Mouse (Mus musculus): ENCODE measurements at regions not wholly inside any gene's neighbourhood (a gene's known extent, or its start where the extent isn't known, plus 50 kb on each side); places are given as distances from the start of the nearest gene placed in this dataset.

DNA sequence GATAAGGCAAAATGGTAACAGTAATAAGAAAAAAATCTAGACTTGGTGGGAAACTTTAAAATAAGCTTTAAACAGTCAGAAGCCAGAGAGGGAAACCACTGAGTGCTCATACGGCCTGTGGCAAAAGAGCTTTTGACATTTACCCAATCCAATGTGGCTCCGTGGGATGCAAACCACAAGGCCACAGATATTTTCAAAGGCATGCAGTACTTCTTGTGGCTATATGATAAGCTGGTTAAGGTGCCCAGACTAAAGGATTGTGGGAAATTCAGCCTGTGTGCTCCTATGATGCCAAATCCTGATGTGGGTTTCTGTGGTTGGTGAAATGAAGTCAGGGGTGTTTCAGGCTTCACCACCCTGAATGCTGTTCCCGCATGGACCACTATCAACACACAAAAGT lies 355.8 kb downstream of the Sorl1 start:
- DNase-seq (ENCODE audit: extremely low read depth, low read depth, low spot score), result no peak

DNA sequence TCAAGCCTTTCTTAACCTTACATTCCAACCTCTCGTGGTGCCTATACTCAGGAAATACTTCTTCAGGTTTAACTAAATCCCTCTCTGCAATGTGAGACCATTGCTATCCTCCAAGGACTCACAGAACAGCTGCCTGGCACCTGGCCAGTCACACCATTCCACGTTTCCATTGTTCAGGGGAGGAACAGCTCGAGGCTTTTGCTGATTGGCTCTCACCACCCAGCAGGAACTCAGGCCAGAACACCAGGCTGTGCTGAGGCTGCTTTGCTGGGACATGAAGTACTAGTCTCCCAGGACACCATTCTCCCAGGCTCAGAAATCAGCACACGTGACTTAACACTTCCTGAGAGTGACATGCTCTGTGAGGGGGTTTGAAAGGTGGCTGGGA lies 357.6 kb downstream of the Sorl1 start:
- peak; percentile 18 for DNase-seq (ENCODE audit: extremely low read depth, low read depth, low spot score)

DNA sequence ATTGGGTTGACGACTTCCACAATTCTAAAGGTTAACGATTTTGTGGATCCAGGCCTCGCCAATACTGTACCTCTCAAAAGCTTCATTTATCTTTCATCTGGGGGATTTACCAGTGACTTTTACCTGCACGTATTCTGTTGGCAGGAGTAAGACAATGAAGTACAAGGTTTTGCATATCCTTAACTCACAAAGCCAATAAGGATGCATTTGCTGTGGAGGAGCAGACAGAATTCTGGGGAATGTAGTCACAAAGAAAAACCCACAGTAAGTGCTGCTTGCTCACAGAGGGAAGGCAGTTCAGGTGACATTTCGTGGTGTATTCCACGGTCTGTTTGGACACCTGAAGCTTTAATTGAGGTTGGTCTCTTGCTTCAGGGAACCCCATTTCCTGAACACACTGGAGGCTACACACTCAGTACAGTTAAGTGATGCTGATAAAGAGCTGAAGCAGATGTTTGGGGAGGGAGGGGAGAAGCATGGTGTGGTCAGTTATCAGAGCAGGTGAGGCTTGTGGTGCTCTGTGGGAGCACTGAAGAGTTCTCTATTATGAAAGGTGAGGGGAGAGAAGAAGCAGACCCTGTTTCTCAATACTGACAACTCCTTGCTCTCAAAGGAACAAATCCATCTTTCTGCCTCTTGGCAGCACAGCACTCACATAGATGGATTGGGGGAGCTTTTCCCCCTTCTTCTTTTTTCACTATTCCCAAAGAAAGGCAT lies 358.1 kb downstream of the Sorl1 start:
- no peak for DNase-seq (ENCODE audit: extremely low read depth, low read depth, low spot score)

DNA sequence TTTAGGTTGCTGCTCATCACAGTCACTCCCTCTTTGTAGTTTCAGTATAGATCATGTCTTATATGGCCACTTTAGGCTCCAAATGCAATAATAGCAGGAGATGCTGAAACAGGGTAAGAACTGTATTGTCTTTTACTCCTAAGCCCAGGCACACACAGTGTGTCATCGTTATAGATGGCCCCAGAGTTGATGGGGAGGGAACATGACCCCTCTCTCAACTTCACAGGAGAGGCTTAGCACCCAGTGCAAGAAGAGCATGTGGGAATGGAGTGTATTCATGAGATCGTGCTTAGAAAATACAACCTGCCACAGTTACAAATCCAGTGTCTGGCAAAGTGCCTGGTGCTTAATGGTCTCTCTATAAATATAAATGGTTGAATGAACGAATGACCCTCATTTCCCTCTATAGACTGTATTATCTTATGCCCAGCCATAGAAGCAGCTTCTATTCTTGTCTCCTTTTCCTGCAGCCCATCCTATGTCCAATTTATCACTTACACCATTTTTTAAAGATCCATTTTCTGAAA lies 363.0 kb downstream of the Sorl1 start:
- no peak for DNase-seq (ENCODE audit: extremely low read depth, low read depth, low spot score)

DNA sequence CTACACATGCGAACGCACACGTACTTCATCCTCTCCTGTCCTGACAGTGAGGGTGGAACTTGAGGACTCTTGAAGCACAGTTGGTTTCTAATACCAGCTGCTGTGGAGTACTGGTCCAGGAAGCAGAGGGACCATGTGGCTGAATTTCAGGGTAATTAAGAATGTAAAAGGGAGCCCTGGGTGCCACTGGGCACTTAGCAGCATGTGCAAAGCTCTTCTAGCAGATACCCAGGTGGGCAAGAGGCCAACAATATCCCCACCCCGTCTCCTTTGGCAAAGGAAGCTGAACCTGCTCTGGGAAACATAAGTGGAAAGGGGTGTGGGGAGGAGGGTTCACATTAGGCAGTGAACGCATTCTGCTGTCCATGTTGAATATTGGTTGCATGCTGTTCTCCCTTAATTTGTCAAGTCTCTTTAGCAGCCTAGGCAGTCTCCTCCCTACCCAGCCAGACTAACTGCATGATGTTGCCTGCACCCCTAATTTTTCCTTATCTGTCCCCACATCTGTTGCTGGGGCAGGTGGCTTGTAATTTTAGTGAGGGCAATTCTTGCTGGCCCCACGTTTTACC lies 369.6 kb downstream of the Sorl1 start:
- DNase-seq (ENCODE audit: extremely low read depth, low read depth, low spot score), result no peak

DNA sequence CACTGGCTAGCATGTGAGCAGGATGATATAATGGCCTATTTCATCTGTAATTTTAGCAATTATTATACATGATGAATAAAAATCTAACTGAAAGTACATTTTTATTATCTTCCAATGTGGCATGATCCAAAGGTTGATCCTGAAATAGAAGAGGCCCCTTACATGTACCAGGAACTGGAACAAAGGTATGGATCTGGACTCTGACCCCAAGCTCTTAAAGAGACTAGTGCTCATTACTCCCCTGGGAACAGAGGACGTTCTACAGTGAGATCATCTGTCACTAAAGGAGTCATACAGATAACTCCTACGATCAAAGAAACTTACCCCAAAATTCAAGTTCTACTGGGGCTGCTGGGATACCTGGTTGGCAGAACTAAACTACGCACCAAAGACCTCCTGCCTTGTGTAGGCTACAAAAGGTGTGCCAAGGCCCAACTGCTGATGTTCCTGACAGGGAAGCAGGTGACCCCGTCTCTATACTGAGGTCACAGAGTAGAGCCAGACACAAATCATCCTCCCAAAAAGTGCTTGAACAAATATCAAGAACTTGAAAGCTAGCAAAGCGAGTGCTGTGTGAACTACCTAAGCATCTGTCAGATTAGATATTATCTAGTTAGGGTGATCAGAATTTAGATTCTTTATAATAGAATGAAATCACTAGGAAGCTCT lies 378.0 kb downstream of the Sorl1 start:
- DNase-seq (ENCODE audit: extremely low read depth, low read depth, low spot score), result no peak

DNA sequence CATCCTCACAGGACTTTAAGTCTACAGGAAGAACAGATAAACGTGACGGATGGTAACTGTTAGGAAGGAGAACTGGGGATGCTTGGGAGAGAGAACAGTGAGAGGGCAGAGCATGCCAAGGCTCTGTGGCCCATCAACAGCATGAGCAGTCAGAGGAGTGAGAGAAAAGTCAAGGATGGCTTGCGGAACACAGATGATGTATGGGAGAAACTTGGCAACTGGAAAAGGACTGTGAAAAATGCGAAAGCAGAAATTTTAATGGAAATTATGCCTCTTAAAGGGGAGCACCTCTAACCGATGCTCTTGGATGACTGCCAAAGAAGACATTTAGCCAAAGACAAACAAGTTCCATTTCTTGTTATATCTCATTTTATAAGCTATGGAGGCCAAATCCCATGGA lies 382.6 kb downstream of the Sorl1 start:
- no peak for DNase-seq (ENCODE audit: extremely low read depth, low read depth, low spot score)

DNA sequence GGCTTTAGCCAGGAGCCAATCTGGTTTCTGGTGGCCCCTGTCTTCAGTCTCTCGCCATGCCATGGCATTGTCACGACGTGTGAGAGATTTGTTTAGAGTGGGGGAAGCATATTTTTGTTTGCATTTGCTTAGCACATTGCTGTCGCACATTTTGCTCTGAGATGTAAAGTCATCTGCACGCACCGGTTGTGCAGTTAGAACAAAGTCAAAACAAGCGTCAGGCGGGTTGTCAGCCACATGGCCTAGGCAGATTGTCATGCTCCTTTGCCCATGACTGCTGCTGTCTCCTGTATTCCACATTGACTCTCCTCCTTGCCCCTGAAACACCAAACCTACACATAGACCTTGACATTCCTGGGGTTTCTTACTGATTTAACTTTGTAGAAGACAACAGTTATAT lies 383.6 kb downstream of the Sorl1 start:
- DNase-seq (ENCODE audit: extremely low read depth, low read depth, low spot score), result no peak

DNA sequence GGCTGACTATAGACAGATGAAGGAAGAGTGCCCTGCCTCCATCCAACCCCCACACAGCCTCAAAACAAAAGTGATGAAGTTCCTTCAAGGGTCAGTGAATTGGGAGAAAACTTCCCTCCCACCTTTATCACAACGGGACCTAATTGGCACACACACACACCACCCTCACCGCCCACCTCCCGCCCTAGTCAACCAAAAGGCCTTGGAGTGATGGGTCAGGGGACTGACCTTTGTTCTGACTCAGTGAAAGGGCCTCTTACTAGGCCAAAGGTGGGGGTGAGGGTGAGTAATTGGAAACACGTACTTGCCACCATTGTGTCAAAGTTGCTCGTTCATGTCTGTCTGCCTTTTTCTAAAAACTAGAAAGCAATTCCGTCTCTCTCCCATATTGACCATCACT lies 386.4 kb downstream of the Sorl1 start:
- DNase-seq (ENCODE audit: extremely low read depth, low read depth, low spot score), result no peak

DNA sequence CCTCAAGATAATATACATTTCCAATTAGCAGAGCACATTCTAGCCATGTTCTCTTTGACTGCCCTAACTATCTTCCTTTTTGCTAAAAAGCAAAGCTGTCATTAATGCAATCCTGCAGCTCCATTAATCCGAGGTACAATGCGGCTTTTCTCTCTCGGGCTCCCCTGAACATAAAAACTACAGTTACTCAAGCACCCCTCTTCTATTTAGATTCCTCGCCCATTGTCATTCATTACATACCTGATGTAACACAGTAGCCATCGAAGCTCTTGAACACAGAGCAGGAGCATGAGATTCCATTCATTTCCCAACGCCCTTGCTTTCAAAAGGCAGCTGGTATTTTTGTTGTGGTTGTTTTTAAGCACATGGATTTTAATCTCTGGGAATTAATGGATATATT lies 387.2 kb downstream of the Sorl1 start:
- no peak for DNase-seq (ENCODE audit: extremely low read depth, low read depth, low spot score)

DNA sequence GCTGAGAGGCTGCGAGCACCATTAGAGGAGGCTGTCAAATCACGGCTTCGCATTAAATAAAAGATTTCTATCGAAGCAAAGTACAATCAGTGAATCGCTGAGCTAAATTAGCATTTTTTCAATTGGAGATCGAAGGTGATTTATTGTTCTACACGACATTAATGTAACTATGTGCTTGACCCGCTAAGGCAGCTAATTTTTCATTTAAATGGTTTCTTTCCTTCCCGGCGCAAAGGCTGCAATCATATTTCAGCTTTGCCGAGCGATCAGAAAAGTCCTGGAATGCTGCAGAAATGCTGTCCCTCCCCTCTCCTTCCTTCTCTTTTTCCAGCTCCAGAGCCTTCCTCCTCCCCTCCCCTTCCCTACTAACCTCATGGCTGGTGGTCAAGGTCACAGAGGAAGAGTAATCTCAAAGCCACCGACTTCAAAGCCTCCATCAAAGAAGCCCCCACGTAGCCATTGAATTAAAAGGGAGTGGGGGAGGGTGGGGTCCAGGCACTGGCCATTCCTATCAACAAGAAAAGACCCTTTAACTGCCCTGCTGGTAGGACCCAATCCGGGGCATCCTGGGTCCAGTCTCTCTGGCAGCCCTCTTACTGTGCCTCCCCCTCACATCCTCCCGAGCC lies 387.8 kb downstream of the Sorl1 start:
- DNase-seq (ENCODE audit: extremely low read depth, low read depth, low spot score), result no peak

DNA sequence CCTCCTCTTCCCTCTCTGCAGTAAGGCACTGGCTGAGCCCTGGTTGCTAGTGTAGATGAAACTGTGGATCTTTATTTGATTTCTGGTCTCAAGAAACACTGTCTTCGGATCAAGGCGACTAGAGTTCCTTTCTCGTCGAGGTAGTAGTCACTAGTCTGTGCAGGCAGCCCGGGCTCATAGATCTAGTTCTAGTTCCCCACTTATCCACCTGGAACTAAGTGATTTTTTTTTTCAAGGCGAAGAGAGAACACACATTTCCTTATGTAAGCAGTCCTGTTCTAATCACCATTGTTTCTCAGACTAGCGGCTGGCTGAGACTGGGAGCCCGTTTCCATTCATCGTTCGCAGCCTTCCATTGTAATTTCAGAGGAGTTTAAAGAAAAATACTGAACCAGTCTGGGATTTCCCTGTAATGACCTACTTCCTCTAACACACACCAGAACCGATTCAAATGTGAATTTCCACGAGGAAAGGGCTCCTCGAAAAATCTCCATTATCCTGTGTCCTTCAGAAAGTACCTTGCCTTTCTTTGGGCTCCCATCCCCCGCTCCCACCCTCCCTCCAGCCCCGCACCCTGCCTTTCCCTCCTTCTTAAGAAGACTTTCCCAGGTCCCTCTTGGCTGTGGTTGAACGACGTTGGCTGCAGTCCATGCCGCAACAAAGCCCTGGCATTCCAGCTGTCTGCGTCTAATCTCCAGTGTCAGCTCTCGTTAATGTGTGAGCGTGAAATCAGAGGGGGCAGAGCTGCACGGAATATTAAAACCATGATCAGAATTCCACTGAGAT lies 388.5 kb downstream of the Sorl1 start:
- DNase-seq (ENCODE audit: extremely low read depth, low read depth, low spot score), result no peak

DNA sequence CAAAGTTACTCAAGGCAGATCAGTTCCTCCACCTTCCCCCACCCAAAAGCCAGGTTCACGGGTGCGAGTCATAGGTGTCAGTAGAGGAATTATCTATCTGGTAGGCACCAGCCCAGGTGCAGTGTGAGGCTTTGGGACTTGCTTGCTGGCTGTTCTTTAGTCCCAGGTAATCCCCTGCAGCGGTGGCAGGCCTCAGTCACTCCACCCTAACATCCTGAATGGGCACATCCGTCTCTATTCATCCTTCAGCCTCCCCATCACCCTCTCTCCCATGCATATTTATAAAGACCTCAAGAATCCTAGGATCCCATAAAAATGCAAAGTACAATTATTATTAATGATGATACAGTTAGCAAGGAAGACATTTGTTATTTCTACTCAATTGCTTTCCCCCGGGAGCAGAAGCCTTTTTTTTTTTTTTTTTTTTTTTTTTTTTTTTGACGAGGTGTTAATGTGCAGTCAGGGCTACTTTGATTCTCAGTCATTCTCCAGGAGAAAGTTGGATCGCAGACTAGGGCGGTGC lies 389.1 kb downstream of the Sorl1 start:
- no peak for DNase-seq (ENCODE audit: extremely low read depth, low read depth, low spot score)

DNA sequence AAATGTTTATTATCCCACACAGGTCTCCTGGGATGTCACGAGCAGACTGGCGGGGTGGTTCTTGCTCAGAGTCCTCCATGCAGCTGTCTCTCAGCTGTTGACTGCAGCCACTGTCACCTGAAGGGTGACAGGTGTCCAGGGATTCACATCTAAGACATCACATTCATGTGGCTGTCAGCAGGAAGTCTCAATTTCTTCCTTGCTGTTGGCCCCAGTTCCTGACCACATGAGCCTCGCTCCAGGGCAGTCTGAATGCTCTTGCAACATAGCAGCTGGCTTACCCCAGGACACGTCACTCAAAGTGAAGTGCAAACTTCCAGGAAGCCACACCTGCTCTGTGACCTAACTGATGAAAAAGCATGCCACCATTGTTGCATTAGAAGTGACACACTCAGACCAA lies 402.5 kb downstream of the Sorl1 start:
- peak; percentile 30 for DNase-seq (ENCODE audit: extremely low read depth, low read depth, low spot score)

DNA sequence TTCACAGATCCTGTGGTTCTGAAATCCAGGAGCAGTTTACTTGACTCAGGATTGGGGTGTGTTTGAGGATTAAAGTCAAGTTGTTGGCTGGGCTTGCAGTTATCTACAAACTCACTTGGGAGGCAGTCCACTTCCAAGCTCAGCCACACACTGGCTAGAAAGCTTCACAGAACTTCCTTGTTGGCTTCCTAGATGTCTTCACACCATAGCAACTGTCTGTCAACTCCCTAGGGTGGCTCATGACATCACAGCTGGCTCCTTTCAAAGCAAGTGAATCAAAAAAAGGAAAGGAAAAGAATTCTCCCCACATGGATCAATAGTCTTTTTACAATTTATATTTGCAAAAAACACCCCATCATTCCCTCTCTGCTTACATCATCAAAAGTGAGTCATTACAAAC lies 408.9 kb downstream of the Sorl1 start:
- DNase-seq (ENCODE audit: extremely low read depth, low read depth, low spot score), result no peak

DNA sequence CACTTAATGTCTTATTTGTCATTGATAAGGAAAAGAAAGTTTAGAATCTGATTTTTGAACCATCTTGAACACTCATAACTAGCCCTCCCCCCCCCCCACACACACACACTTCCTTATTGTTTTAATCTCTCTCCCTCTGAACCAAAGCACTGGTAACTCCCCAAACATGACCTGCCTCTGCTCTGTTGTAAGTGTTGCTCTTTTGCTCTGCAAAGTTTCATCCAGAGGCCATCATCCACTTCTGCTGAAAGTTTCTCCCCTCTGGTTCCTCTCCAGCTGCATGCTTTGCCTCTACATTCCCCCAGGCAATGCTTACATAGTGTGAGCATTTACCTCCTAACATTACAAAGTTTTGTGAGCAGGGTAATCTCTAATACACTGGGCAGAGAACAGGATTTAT lies 418.1 kb downstream of the Sorl1 start:
- DNase-seq (ENCODE audit: extremely low read depth, low read depth, low spot score), result no peak

DNA sequence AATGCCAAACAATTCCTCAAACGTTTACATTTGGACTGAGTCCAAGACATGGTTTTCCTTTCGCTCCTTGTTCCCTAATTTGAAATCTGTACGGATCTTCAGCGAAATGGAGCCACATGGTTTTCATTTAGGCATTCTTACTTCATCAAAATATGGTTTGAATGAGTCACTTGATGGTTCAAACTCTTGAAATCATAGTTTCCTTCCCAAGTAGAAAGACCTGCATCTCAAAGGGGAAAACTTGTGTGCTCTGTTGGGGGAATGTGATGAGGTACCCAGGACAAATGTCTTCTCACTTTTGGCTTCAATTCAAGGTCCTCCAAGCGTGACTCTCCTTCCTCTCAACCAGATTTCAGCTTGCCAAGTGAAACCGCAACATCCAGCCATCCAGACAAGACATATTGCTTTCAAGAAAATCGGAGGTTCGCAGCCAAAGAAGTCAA lies 418.6 kb downstream of the Sorl1 start:
- DNase-seq (ENCODE audit: extremely low read depth, low read depth, low spot score), result no peak

DNA sequence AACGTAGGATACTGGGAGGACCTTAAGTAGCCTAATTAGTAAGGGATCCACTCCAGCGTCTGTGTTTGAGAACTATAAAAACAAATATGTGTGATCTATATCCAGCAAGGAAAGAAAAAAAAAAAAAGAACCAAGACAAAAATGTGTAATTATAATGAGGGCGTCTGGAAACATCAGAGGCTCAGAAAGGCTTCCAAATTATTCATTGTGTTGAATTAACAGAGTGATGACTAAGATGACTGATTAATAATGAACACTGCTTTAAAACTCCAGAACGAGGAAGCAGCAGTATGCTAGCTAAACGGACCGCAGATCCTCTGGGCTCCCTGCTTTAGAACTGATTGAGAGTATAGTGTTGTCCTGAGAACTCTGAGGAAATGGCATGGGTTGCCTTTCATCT lies 421.0 kb downstream of the Sorl1 start:
- no peak for DNase-seq (ENCODE audit: extremely low read depth, low read depth, low spot score)

DNA sequence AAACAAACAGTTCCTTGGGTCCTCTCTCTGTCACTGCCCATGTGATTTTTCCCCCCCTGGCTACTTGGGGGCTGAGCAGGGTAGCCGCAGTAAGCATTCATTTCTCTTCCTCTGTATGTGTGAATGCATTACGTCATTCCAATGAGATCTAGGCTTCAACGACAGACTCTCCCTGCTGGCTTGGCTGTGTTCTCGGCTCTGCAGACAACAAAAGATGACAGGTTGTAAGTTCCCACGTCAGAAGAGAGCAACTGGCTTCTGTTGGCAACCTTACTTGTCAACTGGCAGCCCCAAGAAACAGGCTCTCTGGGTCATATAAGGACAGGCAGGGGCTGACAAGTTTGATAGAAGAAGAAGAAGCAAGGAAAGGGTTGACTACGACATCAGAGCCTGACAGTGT lies 423.4 kb downstream of the Sorl1 start:
- no peak for DNase-seq (ENCODE audit: extremely low read depth, low read depth, low spot score)

DNA sequence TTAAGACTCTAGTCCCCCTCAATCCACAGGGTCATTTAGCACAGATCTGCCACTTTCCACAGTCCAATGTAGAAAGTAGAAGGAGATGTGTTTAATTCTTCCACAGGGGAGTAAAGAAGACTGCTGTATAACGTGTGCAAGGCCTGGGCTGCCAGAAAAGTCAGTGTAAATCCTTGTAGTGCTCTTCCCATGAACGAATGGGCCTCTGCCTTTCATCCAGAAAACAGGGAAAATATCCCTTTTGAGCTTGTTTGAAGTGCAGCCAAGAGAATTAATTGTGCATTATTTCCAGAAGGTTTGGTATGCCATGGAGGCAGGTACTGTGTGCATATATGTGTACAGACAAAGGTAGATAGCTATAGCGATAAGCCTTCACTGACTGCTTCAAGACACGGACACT lies 425.1 kb downstream of the Sorl1 start:
- no peak for DNase-seq (ENCODE audit: extremely low read depth, low read depth, low spot score)

Data from fat pad, adult 2 months (tissue).